Mouse (Mus musculus) lung, embryonic 15.5 days (tissue): Measurements from ENCODE around the gene Tmem109. TPM values are rescaled to one million over a fixed set of nuclear protein-coding genes. Genes with fewer than 3 reads are reported as not detected.
A peak's percentile ranks its signal among the peaks of the same experiment; 100 is the strongest.

Experiments
- ATAC-seq: fragments of 200-750 bp; cut with Nextera tagmentation; 2 replicates; pipeline ENCODE4 v1.8.0; 2017; ENCODE audit warnings: moderate number of reproducible peaks, borderline replicate concordance; ENCODE audit not compliant: low FRiP score, low TSS enrichment; ENCODE audit errors: extremely low read depth
- H3K27ac ChIP-seq: fragments of 300-500 bp; sonication (generic); 2 replicates; pipeline ENCODE4 v1.5.1; 2015; ENCODE audit warnings: moderate library complexity, mild to moderate bottlenecking, inconsistent platforms
- H3K27me3 ChIP-seq: fragments of 300-500 bp; sonication (generic); 2 replicates; pipeline ENCODE4 v1.6.1; 2015; ENCODE audit warnings: inconsistent platforms
- H3K36me3 ChIP-seq: fragments of 300-500 bp; sonication (generic); 2 replicates; pipeline ENCODE4 v1.6.1; 2015; ENCODE audit warnings: inconsistent platforms
- H3K4me1 ChIP-seq: fragments of 300-500 bp; sonication (generic); 2 replicates; pipeline ENCODE4 v1.6.1; 2015; ENCODE audit warnings: inconsistent platforms
- H3K4me2 ChIP-seq: fragments of 300-500 bp; sonication (generic); 2 replicates; pipeline ENCODE4 v1.6.1; 2015; ENCODE audit warnings: inconsistent platforms, mild to moderate bottlenecking, moderate library complexity
- H3K4me3 ChIP-seq: fragments of 300-500 bp; sonication (generic); 2 replicates; pipeline ENCODE4 v1.5.1; 2015; ENCODE audit warnings: mild to moderate bottlenecking, inconsistent platforms
- H3K9ac ChIP-seq: fragments of 300-500 bp; sonication (generic); 2 replicates; pipeline ENCODE4 v1.6.1; 2015; ENCODE audit warnings: inconsistent platforms
- H3K9me3 ChIP-seq: fragments of 300-500 bp; sonication (generic); 2 replicates; pipeline ENCODE4 v1.6.1; 2016; ENCODE audit warnings: inconsistent platforms
- WGBS: fragments of 180-500 bp; shearing (Covaris S2); methylation state at CpG from one replicate; pipeline ENCODE4 v1.1.7; 2015; 5-methylcytosine and 5-hydroxymethylcytosine counted together
- polyA plus RNA-seq: library from polyadenylated mRNA; unstranded; fragments of >200 nt; fragmentation: Nextera tagmentation; extraction: Ambion mirVana; gene quantifications from 2 replicates; pipeline ENCODE4 v1.2.1, GENCODE M21; 2015

Tmem109 gene
- polyA plus RNA-seq, 1 experiment from 2014 or later: 138 TPM

GRCm38 (mm10) chr19:10907891-10908290, 26.1 kb upstream of the Tmem109 start:
- peaks cover 40% of the 10 kb centered on the region for H3K4me1 ChIP-seq
- H3K4me2 ChIP-seq: no peak overlapping the region
- 55% methylated on average over 3 of the region's 3 CpGs for WGBS

GRCm38 (mm10) chr19:10905728-10906000, 23.9 kb upstream of the Tmem109 start:
- no peak for ATAC-seq
- no peaks in the 10 kb centered on the region for H3K9me3 ChIP-seq
- H3K36me3 ChIP-seq: peaks cover 63% of the 10 kb centered on the region
- H3K4me2 ChIP-seq: peak overlapping the region; percentile 21
- 0 out of 2 replicates have a peak overlapping the region, but pooled peaks have one; percentile 7 for H3K9ac ChIP-seq
- peak overlapping the region; percentile 90 for H3K27ac ChIP-seq
- peaks cover 40% of the 10 kb centered on the region for H3K4me1 ChIP-seq
- 54% methylated on average over 5 of the region's 5 CpGs for WGBS
- no peak overlapping the region for H3K4me3 ChIP-seq
- H3K27me3 ChIP-seq: no peaks in the 10 kb centered on the region

More at GRCm38 (mm10) chr19:10907891-10908290, 26.1 kb upstream of the Tmem109 start:
- H3K4me3 ChIP-seq: no peak overlapping the region
- H3K9ac ChIP-seq: no peak overlapping the region
- no peaks in the 10 kb centered on the region for H3K9me3 ChIP-seq
- peak overlapping the region; percentile 88; the same call in 1 of the 2 replicates for H3K27ac ChIP-seq
- ATAC-seq: no peak
- H3K36me3 ChIP-seq: peaks cover 41% of the 10 kb centered on the region
- no peaks in the 10 kb centered on the region for H3K27me3 ChIP-seq

GRCm38 (mm10) chr19:10904927-10905727, 23.3 kb upstream of the Tmem109 start:
- Histone ChIP-seq H3K27me3 (no peaks in the 10 kb centered on the region), H3K4me2 (peak overlapping the region; percentile 21), H3K9me3 (no peaks in the 10 kb centered on the region), H3K9ac (0 out of 2 replicates have a peak overlapping the region, but pooled peaks have one; percentile 7), H3K4me1 (peaks cover 40% of the 10 kb centered on the region), H3K27ac (peak overlapping the region; percentile 90), H3K4me3 (no peak overlapping the region), H3K36me3 (peaks cover 68% of the 10 kb centered on the region)
- peak; percentile 87 for ATAC-seq
- WGBS: 32% methylated on average over 7 of the region's 7 CpGs

- Histone ChIP-seq H3K4me2 (no peak overlapping the region), H3K4me1 (peaks cover 37% of the 10 kb centered on the region), H3K9ac (no peak overlapping the region), H3K9me3 (no peaks in the 10 kb centered on the region), H3K4me3 (no peak overlapping the region), H3K27ac (peak overlapping the region; percentile 90), H3K27me3 (no peaks in the 10 kb centered on the region), H3K36me3 (peaks cover 74% of the 10 kb centered on the region)
- WGBS: 74% methylated on average over 5 of the region's 5 CpGs
- no peak for ATAC-seq
Observed at GRCm38 (mm10) chr19:10904512-10904911, 22.7 kb upstream of the Tmem109 start.

- Histone ChIP-seq H3K36me3 (peaks cover 85% of the 10 kb centered on the region), H3K27ac (no peak overlapping the region), H3K9me3 (no peaks in the 10 kb centered on the region), H3K9ac (no peak overlapping the region), H3K27me3 (no peaks in the 10 kb centered on the region), H3K4me3 (no peak overlapping the region), H3K4me2 (no peak overlapping the region), H3K4me1 (peaks cover 32% of the 10 kb centered on the region)
- WGBS: 87% methylated on average over 5 of the region's 5 CpGs
- ATAC-seq: no peak
Observed at GRCm38 (mm10) chr19:10901046-10901445, 19.2 kb upstream of the Tmem109 start.

GRCm38 (mm10) chr19:10900315-10900714, 18.5 kb upstream of the Tmem109 start:
- H3K27me3 ChIP-seq: no peaks in the 10 kb centered on the region
- no peak for ATAC-seq
- 64% methylated on average over 6 of the region's 6 CpGs for WGBS
- H3K9ac ChIP-seq: no peak overlapping the region
- H3K4me3 ChIP-seq: no peak overlapping the region
- H3K4me2 ChIP-seq: no peak overlapping the region
- peaks cover 77% of the 10 kb centered on the region for H3K36me3 ChIP-seq
- no peaks in the 10 kb centered on the region for H3K9me3 ChIP-seq
- H3K4me1 ChIP-seq: peaks cover 26% of the 10 kb centered on the region
- H3K27ac ChIP-seq: no peak overlapping the region

GRCm38 (mm10) chr19:10897491-10897890, 15.7 kb upstream of the Tmem109 start:
- no peak overlapping the region for H3K9ac ChIP-seq
- no peak overlapping the region for H3K27ac ChIP-seq
- H3K9me3 ChIP-seq: no peaks in the 10 kb centered on the region
- H3K36me3 ChIP-seq: peaks cover 53% of the 10 kb centered on the region
- no peaks in the 10 kb centered on the region for H3K27me3 ChIP-seq
- peaks cover 19% of the 10 kb centered on the region for H3K4me1 ChIP-seq
- H3K4me3 ChIP-seq: no peak overlapping the region
- ATAC-seq: no peak
- no peak overlapping the region for H3K4me2 ChIP-seq
- 78% methylated on average over 8 of the region's 8 CpGs for WGBS

GRCm38 (mm10) chr19:10896849-10897248, 15.0 kb upstream of the Tmem109 start:
- H3K27ac ChIP-seq: no peak overlapping the region
- ATAC-seq: no peak
- peak overlapping the region; percentile 84 for H3K4me2 ChIP-seq
- no peaks in the 10 kb centered on the region for H3K9me3 ChIP-seq
- H3K9ac ChIP-seq: peak overlapping the region; percentile 94; the same call in 1 of the 2 replicates
- H3K4me3 ChIP-seq: peak overlapping the region; percentile 99
- peaks cover 19% of the 10 kb centered on the region for H3K4me1 ChIP-seq
- no peaks in the 10 kb centered on the region for H3K27me3 ChIP-seq
- 59% methylated on average over 7 of the region's 7 CpGs for WGBS
- H3K36me3 ChIP-seq: peaks cover 46% of the 10 kb centered on the region

GRCm38 (mm10) chr19:10895708-10896107, 13.9 kb upstream of the Tmem109 start:
- Histone ChIP-seq H3K4me1 (peaks cover 19% of the 10 kb centered on the region), H3K4me2 (peak overlapping the region; percentile 84), H3K27me3 (no peaks in the 10 kb centered on the region), H3K4me3 (peak overlapping the region; percentile 99), H3K27ac (peak overlapping the region; percentile 94), H3K9ac (peak overlapping the region; percentile 94), H3K36me3 (peaks cover 36% of the 10 kb centered on the region), H3K9me3 (no peaks in the 10 kb centered on the region)
- WGBS: under 1% methylated on average over 16 of the region's 16 CpGs
- ATAC-seq: no peak

GRCm38 (mm10) chr19:10895016-10895528, 13.3 kb upstream of the Tmem109 start, which contains the start of gene Prpf19:
TSS of gene Prpf19 (plus strand) at chr19:10895231.
- Histone ChIP-seq H3K4me3 (peak within 1 kb of the TSS; percentile 99), H3K36me3 (peaks cover 30% of the 10 kb centered on the region), H3K4me1 (peaks cover 19% of the 10 kb centered on the region), H3K27ac (peak within 1 kb of the TSS; percentile 94), H3K4me2 (peak within 1 kb of the TSS; percentile 84), H3K9me3 (no peaks in the 10 kb centered on the region), H3K9ac (peak within 1 kb of the TSS; percentile 94), H3K27me3 (no peaks in the 10 kb centered on the region)
- peak; percentile 96 for ATAC-seq
- under 1% methylated on average over 43 of the region's 43 CpGs for WGBS

- Histone ChIP-seq H3K4me2 (no peak overlapping the region), H3K9me3 (no peaks in the 10 kb centered on the region), H3K4me3 (no peak overlapping the region), H3K9ac (no peak overlapping the region), H3K36me3 (peaks cover 1% of the 10 kb centered on the region; the same call in 1 of the 2 replicates), H3K4me1 (peaks cover 18% of the 10 kb centered on the region), H3K27ac (no peak overlapping the region), H3K27me3 (no peaks in the 10 kb centered on the region)
- 82% methylated on average over 3 of the region's 3 CpGs for WGBS
- ATAC-seq: no peak
Observed at GRCm38 (mm10) chr19:10892201-10892600, 10.4 kb upstream of the Tmem109 start.

GRCm38 (mm10) chr19:10880975-10881425, 801 bp downstream of the Tmem109 start:
- peak overlapping the region; percentile 80 for H3K9ac ChIP-seq
- H3K4me3 ChIP-seq: peak overlapping the region; percentile 74
- H3K4me2 ChIP-seq: peak overlapping the region; percentile 92
- no peaks in the 10 kb centered on the region for H3K27me3 ChIP-seq
- WGBS: 2% methylated on average over 14 of the region's 14 CpGs
- peak; percentile 74 for ATAC-seq
- no peaks in the 10 kb centered on the region for H3K36me3 ChIP-seq
- H3K27ac ChIP-seq: peak overlapping the region; percentile 98
- 0 out of 2 replicates have a peak, but pooled peaks cover 2% of the 10 kb centered on the region for H3K9me3 ChIP-seq
- H3K4me1 ChIP-seq: peaks cover 34% of the 10 kb centered on the region
